Mouse (Mus musculus) heart, postnatal 25 days (tissue): ENCODE data around the gene Ywhaq. TPM values are rescaled to one million over a fixed set of nuclear protein-coding genes. Genes with fewer than 3 reads are reported as not detected.

Source experiments
- DNase-seq: peaks from one replicate; pipeline ENCODE4 v3.0.0; 2022; ENCODE audit warnings: low spot score
- intact Hi-C: fragments of 180-260 bp; cut with DNase I; formaldehyde crosslinking; loops from one replicate; pipeline ENCODE4 v1.15.1; 2025
- total RNA-seq, 2 experiments: library from RNA; stranded (reverse); gene quantifications; 2 replicates each; pipeline ENCODE4 v1.2.3; 2021

Ywhaq gene
- total RNA-seq, 2 experiments from 2014 or later, result 65.3 to 81.2 TPM

- no peak for DNase-seq
These were observed 67.1 kb downstream of the Ywhaq start for GRCm38 (mm10) chr12:21350113-21350876.

GRCm38 (mm10) chr12:21346972-21347371 lies 70.5 kb downstream of the Ywhaq start:
- no peak for DNase-seq
- intact Hi-C loops, result no loop called here

More at GRCm38 (mm10) chr12:21350113-21350876, 67.1 kb downstream of the Ywhaq start:
- intact Hi-C loops, result no loop called here

GRCm38 (mm10) chr12:21340674-21341073 lies 76.8 kb downstream of the Ywhaq start:
- no peak for DNase-seq
- intact Hi-C loops, result no loop called here

Other genes starting within 250 kb of the Ywhaq start
- gene Cpsf3, start 132.2 kb downstream of the Ywhaq start, total RNA-seq, result 10 to 100 TPM; 33.8 to 34.5 TPM
- gene Itgb1bp1, start 131.4 kb downstream of the Ywhaq start, total RNA-seq, result 10 to 100 TPM; 40.9 to 49.7 TPM
- gene Iah1, start 101.2 kb downstream of the Ywhaq start, total RNA-seq, result 10 to 100 TPM; 12.6 to 15.7 TPM
- 10 to 100 TPM; 48.9 to 58.5 TPM for gene Adam17, start 44.0 kb downstream of the Ywhaq start, total RNA-seq